In the genomic region with DNA sequence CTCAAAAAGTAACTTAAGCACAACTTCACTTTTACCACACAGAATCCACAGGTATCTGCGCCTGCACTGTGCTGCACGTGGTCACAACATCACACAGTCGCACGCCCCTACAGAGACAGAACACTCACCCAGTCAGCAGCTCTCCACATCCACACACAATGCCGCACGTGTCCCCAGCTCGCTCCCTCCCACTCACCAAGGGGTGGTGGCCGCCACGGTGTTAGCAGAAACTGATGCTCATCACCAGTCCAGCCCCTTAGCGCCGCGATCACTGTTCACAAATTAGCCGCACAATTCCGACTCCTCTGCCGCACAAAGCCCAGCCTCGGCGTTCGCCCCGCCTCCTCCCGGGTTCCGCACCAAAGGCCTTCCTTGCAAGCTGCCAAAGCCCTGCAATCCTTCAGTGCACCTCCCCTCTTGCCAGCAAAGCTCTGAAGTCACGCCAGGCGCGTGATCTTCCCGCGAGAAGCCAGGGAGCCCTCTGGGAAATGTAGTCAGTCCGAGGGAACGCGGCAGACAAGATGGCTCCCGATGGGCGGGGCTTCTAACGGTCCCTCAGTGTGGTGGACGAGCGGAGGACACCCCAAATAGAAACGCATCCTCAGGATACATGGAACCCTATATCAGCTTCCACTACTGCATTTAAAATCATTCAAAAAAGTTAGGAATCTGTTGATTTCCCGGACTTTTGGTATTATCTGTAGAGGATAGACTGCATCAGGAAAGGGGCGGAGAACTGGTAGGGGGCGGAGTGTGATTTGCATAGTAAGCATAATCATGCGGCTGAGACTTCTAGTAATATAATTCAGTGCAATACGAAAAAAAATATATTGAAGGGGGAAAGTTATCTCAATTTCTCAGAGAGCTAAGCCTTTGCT, we compare ENCODE assay signal across 8 mouse cellular contexts. TPM values are rescaled to one million over a fixed set of nuclear protein-coding genes. Genes with fewer than 3 reads are reported as not detected.
DNase-seq lines count a peak whose midpoint lies in the region; ATAC-seq and TF ChIP-seq lines count a peak whose summit lies in the region.

A gene (minus strand): TSS at position 319 of the 878 bp plus-strand sequence.
A gene (minus strand): TSS at position 436 of the 878 bp plus-strand sequence.

- WGBS in cerebellum, adult 2 months = under 1% methylated on average over 40 of the region's 40 CpGs
- WGBS in forebrain, postnatal 0 days = 1% methylated on average over 40 of the region's 40 CpGs
- WGBS in lung, embryonic 15.5 days = under 1% methylated on average over 40 of the region's 40 CpGs

- peaks cover 8% of the 10 kb centered on the region for H3K79me2 ChIP-seq in MEL (ENCODE audit: control insufficient read depth, insufficient read depth, low read length, poor library complexity)

- H3K4me3 ChIP-seq in MEL (ENCODE audit: control insufficient read depth in 1 of 2, insufficient read depth in 1 of 2, low read depth in 2 of 2, low read length in 2 of 2) = peak within 1 kb of the TSS; percentile 65 to 70
- H3K4me3 ChIP-seq in cerebellum, adult 2 months (replicated peaks; ENCODE audit: insufficient read depth, low read depth, low read length) = peak within 1 kb of the TSS; percentile 78
- peak within 1 kb of the TSS; percentile 63 for H3K4me3 ChIP-seq in forebrain, postnatal 0 days (ENCODE audit: low read depth, low read length)
- H3K4me3 ChIP-seq in lung, embryonic 15.5 days = peak within 1 kb of the TSS; percentile 79

- no peaks in the 10 kb centered on the region for H3K9me3 ChIP-seq in MEL (replicated peaks; ENCODE audit: insufficient read depth, low read length)
- H3K9me3 ChIP-seq in forebrain, postnatal 0 days (ENCODE audit: low read length) = no peaks in the 10 kb centered on the region
- no peaks in the 10 kb centered on the region for H3K9me3 ChIP-seq in lung, embryonic 15.5 days

- peak; percentile 92 for ATAC-seq in forebrain, postnatal 0 days
- peak; percentile 92 for ATAC-seq in lung, embryonic 15.5 days (ENCODE audit: borderline replicate concordance, extremely low read depth, low FRiP score, low TSS enrichment)

- H3K4me2 ChIP-seq in forebrain, postnatal 0 days (ENCODE audit: low read depth) = peak within 1 kb of the TSS; percentile 77
- H3K4me2 ChIP-seq in lung, embryonic 15.5 days = peak within 1 kb of the TSS; percentile 82

- peaks cover 0 to 8% of the 10 kb centered on the region in 2 experiments; a peak in 2 of 4 replicates for H3K36me3 ChIP-seq in MEL (ENCODE audit: control insufficient read depth in 1 of 2, insufficient read depth in 2 of 2, low read length in 2 of 2)
- peaks cover 12% of the 10 kb centered on the region for H3K36me3 ChIP-seq in forebrain, postnatal 0 days (ENCODE audit: insufficient read depth)
- peaks cover 15% of the 10 kb centered on the region for H3K36me3 ChIP-seq in lung, embryonic 15.5 days

- no peaks in the 10 kb centered on the region for H3K27me3 ChIP-seq in MEL (ENCODE audit: control insufficient read depth in 1 of 2, insufficient read depth in 2 of 2, low read length in 2 of 2)
- H3K27me3 ChIP-seq in cerebellum, adult 2 months (ENCODE audit: control insufficient read depth, insufficient read depth, low read length) = no peaks in the 10 kb centered on the region
- H3K27me3 ChIP-seq in forebrain, postnatal 0 days (ENCODE audit: insufficient read depth, low read length) = no peaks in the 10 kb centered on the region
- H3K27me3 ChIP-seq in lung, embryonic 15.5 days = no peaks in the 10 kb centered on the region

- peak within 1 kb of the TSS; percentile 66 for H3K9ac ChIP-seq in MEL (ENCODE audit: control insufficient read depth, low read depth, low read length, poor library complexity, severe bottlenecking)
- H3K9ac ChIP-seq in forebrain, postnatal 0 days = peak within 1 kb of the TSS; percentile 61
- H3K9ac ChIP-seq in lung, embryonic 15.5 days = peak within 1 kb of the TSS; percentile 70

- TF ChIP-seq RAD21 in MEL (IDR thresholded peaks at IDR 0.05; ENCODE audit: low read depth, low read length) = no peak

- peak; percentile 99 for DNase-seq in MEL (ENCODE audit: low read depth, low spot score)
- peak; percentile 97 to 98 for DNase-seq in cerebellum, adult 2 months
- DNase-seq in forebrain, postnatal 0 days = peak; percentile 99
- peak; percentile 97 for DNase-seq in heart, postnatal 4 days
- DNase-seq in layer of hippocampus, adult 8-10 months (ENCODE audit: low spot score in 2 of 2) = peak; percentile 96 to 97
- DNase-seq in ovary, adult 18-20 months (ENCODE audit: low spot score) = peak; percentile 96
- DNase-seq in thymus, postnatal 0 days (ENCODE audit: low spot score) = peak; percentile 98

- peak within 1 kb of the TSS; percentile 72 for H3K27ac ChIP-seq in MEL (ENCODE audit: control insufficient read depth, low read depth, low read length)
- peak within 1 kb of the TSS; percentile 64 for H3K27ac ChIP-seq in cerebellum, adult 2 months (ENCODE audit: insufficient read depth, low read length)
- peak within 1 kb of the TSS; percentile 75 for H3K27ac ChIP-seq in forebrain, postnatal 0 days (ENCODE audit: low read depth, low read length)
- H3K27ac ChIP-seq in lung, embryonic 15.5 days = peak within 1 kb of the TSS; percentile 72

- H3K4me1 ChIP-seq in MEL (ENCODE audit: control insufficient read depth in 1 of 2, insufficient read depth in 2 of 2, low read length in 2 of 2) = peaks cover 0 to 10% of the 10 kb centered on the region in 2 experiments; a peak in 3 of 4 replicates
- peaks cover 5% of the 10 kb centered on the region; the same call in 1 of the 2 replicates for H3K4me1 ChIP-seq in cerebellum, adult 2 months (ENCODE audit: control insufficient read depth, insufficient read depth, low read length)
- peaks cover 20% of the 10 kb centered on the region for H3K4me1 ChIP-seq in forebrain, postnatal 0 days (ENCODE audit: insufficient read depth)
- H3K4me1 ChIP-seq in lung, embryonic 15.5 days = peaks cover 24% of the 10 kb centered on the region

- no peak for TF ChIP-seq CTCF in MEL (IDR thresholded peaks at IDR 0.05 in 2 of 3, conservative IDR thresholded peaks at IDR 0.05 in 1 of 3; ENCODE audit: control insufficient read depth in 1 of 3, insufficient read depth in 1 of 3, low read depth in 2 of 3, low read length in 3 of 3, poor library complexity in 1 of 3, severe bottlenecking in 1 of 3)
- TF ChIP-seq CTCF in cerebellum, adult 2 months (IDR thresholded peaks at IDR 0.05; ENCODE audit: borderline replicate concordance, insufficient read depth, low read depth, low read length) = no peak
- 0 out of 2 replicates have a peak, but pooled peaks have one; percentile 2 for TF ChIP-seq CTCF in forebrain, postnatal 0 days (IDR thresholded peaks at IDR 0.05; ENCODE audit: low read depth)

- TF ChIP-seq POLR2A in MEL (IDR thresholded peaks at IDR 0.05; ENCODE audit: control insufficient read depth in 1 of 2, insufficient read depth in 1 of 2, low read depth in 1 of 2, low read length in 2 of 2, poor library complexity in 1 of 2) = peak; percentile 58 to 80
- TF ChIP-seq POLR2A in cerebellum, adult 2 months (IDR thresholded peaks at IDR 0.05; ENCODE audit: borderline replicate concordance, insufficient read depth, low read length) = peak; percentile 68; the same call in 1 of the 2 replicates

- TF ChIP-seq EP300 in MEL (IDR thresholded peaks at IDR 0.05; ENCODE audit: low read depth in 1 of 2, low read length in 2 of 2) = no peak; a peak in 1 of 4 replicates

TF ChIP-seq in MEL, 35 proteins besides CTCF, POLR2A, EP300 and RAD21 (continues in another document):
- TF ChIP-seq POLR2AphosphoS5 (IDR thresholded peaks at IDR 0.05; ENCODE audit: borderline replicate concordance, low read depth, low read length) = no peak
- no peak for TF ChIP-seq ZKSCAN1 (IDR thresholded peaks at IDR 0.05; ENCODE audit: low read depth, low read length)
- no peak for TF ChIP-seq BHLHE40 (IDR thresholded peaks at IDR 0.05; ENCODE audit: borderline replicate concordance, low read depth, low read length)
- TF ChIP-seq MEF2A (IDR thresholded peaks at IDR 0.05; ENCODE audit: extremely low read depth, insufficient replicate concordance, low read depth, low read length, poor library complexity, severe bottlenecking) = 0 out of 2 replicates have a peak, but pooled peaks have one; percentile 12
- TF ChIP-seq ZMIZ1 (IDR thresholded peaks at IDR 0.05; ENCODE audit: low read depth, low read length) = no peak; the same call in 1 of the 2 replicates
- peak; percentile 97 for TF ChIP-seq MXI1 (IDR thresholded peaks at IDR 0.05; ENCODE audit: low read depth, low read length)
- TF ChIP-seq POLR2AphosphoS2 (IDR thresholded peaks at IDR 0.05; ENCODE audit: low read length) = peak; percentile 57; the same call in 1 of the 2 replicates
- no peak for TF ChIP-seq UBTF (IDR thresholded peaks at IDR 0.05; ENCODE audit: borderline replicate concordance, insufficient read depth, low read depth, low read length)
- peak; percentile 99 for TF ChIP-seq CHD2 (IDR thresholded peaks at IDR 0.05; ENCODE audit: low read length)
- peak; percentile 94 for TF ChIP-seq MAFK (IDR thresholded peaks at IDR 0.05; ENCODE audit: borderline replicate concordance, low read depth, low read length)
- TF ChIP-seq E2F4 (IDR thresholded peaks at IDR 0.05; ENCODE audit: borderline replicate concordance, low read depth, low read length) = no peak

RNA-seq across cellular contexts. Expression of the first gene that starts in this region (rescaled TPM):
- total RNA-seq in MEL (2012; rRNA removed) = 0.62 TPM in 1 of 2 replicates, not detected in the other
- polyA plus RNA-seq in MEL (2012; ENCODE audit: insufficient read depth in 1 of 2, insufficient read length in 2 of 2, low read depth in 1 of 2, low replicate concordance in 2 of 2, missing spikeins in 1 of 2) = not detected
- 0.27 and 0.65 TPM in 2 replicates for polyA plus RNA-seq in cerebellum, adult 2 months (2012; rRNA removed)
- total RNA-seq in forebrain, postnatal 0 days (2014; rRNA removed) = 1.0 TPM in 1 of 2 replicates, not detected in the other
- 0.38 and 1.1 TPM in 2 replicates for polyA plus RNA-seq in forebrain, postnatal 0 days (2015; fragmentation: Nextera tagmentation; extraction: Ambion mirVana)
- total RNA-seq in heart, postnatal 4 days (2021) = under 1 TPM in 1 of 2 experiments, not detected in 1; 0.74 TPM
- not detected for total RNA-seq in layer of hippocampus, adult 8-10 months (2022)
- 0.81 and 1.1 TPM in 2 replicates for polyA plus RNA-seq in lung, embryonic 15.5 days (2015; fragmentation: Nextera tagmentation; extraction: Ambion mirVana)
- 1.3 and 1.4 TPM in 2 replicates for polyA plus RNA-seq in thymus, postnatal 0 days (2015; fragmentation: Nextera tagmentation; extraction: Ambion mirVana)

RNA-seq across cellular contexts. Expression of the second gene that starts in this region (rescaled TPM):
- 7.3 and 8.0 TPM in 2 replicates for total RNA-seq in MEL (2012; rRNA removed)
- 1 to 10 TPM in 1 of 2 experiments, not detected in 1; 8.0 TPM for polyA plus RNA-seq in MEL (2012; ENCODE audit: insufficient read depth in 1 of 2, insufficient read length in 2 of 2, low read depth in 1 of 2, low replicate concordance in 2 of 2, missing spikeins in 1 of 2)
- polyA plus RNA-seq in cerebellum, adult 2 months (2012; rRNA removed) = 5.5 and 6.1 TPM in 2 replicates
- 3.6 and 5.0 TPM in 2 replicates for total RNA-seq in forebrain, postnatal 0 days (2014; rRNA removed)
- polyA plus RNA-seq in forebrain, postnatal 0 days (2015; fragmentation: Nextera tagmentation; extraction: Ambion mirVana) = 15.6 and 19.6 TPM in 2 replicates
- total RNA-seq in heart, postnatal 4 days (2021) = 1 to 10 TPM; 2.8 to 3.5 TPM
- total RNA-seq in layer of hippocampus, adult 8-10 months (2022) = 10 to 100 TPM in 1 of 4 experiments, 1 to 10 TPM in 3; 5.2 to 10.9 (median 8.0) TPM
- polyA plus RNA-seq in lung, embryonic 15.5 days (2015; fragmentation: Nextera tagmentation; extraction: Ambion mirVana) = 8.1 and 8.3 TPM in 2 replicates
- 9.2 and 10.6 TPM in 2 replicates for polyA plus RNA-seq in thymus, postnatal 0 days (2015; fragmentation: Nextera tagmentation; extraction: Ambion mirVana)

Comparison
In these comparisons a context has a peak if more than half of its experiments do, and no peak if none do; other contexts are left out.
1. Peak in every context shown above with its lines: DNase-seq, ATAC-seq, H3K4me3 ChIP-seq and H3K27ac ChIP-seq.